Mouse (Mus musculus) heart, postnatal 0 days (tissue): ENCODE results near the gene Tmem266.

ENCODE experiments used
- CTCF ChIP-seq: IDR thresholded peaks from 2 replicates; pipeline ENCODE4 v1.5.1; 2016; ENCODE audit warnings: antibody characterized with exemption, control low read depth, low read depth
- EP300 ChIP-seq: IDR thresholded peaks from 2 replicates; pipeline ENCODE4 v1.6.1; 2016; ENCODE audit warnings: antibody characterized with exemption, low read depth

- TF ChIP-seq CTCF (no peak), EP300 (no peak)
Observed at GRCm38 (mm10) chr9:55361969-55362368, 35.3 kb downstream of the Tmem266 start.
